Mouse (Mus musculus): ENCODE results near the gene Pdcl2. TPM values are rescaled to one million over a fixed set of nuclear protein-coding genes. Genes with fewer than 3 reads are reported as not detected.

Gene Pdcl2
- total RNA-seq (2021) (not detected), polyA plus RNA-seq (2012; rRNA removed) (not detected in 2 replicates)
- long read RNA-seq: 0 reads

GRCm38 (mm10) chr5:76330953-76331352 lies at the start of gene Pdcl2:
Gene Pdcl2 (minus strand): TSS chr5:76331156.
- no peak for DNase-seq

GRCm38 (mm10) chr5:76379216-76379615 lies 48.3 kb upstream of the Pdcl2 start:
- peak; percentile 4 for DNase-seq

DNA sequence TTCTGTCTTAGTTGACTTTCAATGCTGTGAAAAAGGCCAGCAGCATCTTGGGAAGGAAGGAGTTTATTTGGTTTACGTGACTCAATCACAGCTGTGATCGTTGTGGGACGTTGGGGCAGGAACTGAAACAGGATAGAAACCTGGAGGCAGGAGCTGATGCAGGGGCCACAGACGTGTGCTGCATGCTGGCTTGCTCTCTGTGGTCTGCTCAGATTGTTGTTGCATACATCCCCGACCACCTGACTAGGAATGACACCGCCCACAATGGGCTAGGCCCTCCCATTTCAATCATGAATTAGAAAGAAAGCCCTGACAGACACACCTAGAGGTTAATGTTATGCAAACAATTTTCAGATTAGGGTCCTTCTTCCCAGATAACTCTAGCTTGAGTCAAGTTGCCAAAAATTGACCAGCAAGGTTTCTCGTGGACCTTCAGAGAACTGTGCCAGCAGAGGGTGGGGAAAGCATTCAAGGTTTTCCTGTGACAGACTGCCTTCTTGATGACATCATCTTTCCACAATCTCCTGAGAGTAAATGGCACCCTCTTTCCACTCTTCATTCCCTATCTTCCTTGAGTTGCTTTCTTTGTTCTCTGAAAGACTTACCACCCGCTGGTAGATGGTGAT lies 38.4 kb upstream of the Pdcl2 start:
- DNase-seq: peak; percentile 57

GRCm38 (mm10) chr5:76365406-76365805 lies 34.5 kb upstream of the Pdcl2 start:
- no peak for DNase-seq

GRCm38 (mm10) chr5:76363453-76364104 lies 32.6 kb upstream of the Pdcl2 start, which contains the start of gene Nmu:
Gene Nmu (minus strand): TSS chr5:76363788.
- peak; percentile 21 for DNase-seq

DNA sequence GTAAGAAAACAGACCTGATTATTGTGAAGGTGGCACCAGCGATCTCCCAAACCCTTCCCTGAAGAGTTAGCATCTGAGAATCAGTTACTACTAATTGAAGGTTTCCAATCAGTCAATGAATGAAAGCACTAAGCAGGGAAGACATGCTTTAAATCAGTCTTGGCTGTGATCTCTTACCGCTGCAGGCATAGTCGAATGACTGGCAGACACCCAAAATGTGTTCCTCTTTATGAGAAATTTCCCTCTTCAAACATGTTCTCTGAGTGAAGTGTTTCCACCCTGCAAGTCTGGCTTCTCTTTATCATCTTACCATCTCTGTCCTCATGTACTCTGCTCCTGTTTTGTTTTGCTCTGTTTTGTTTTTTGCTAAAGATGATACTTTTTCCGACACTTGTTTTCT lies 29.8 kb upstream of the Pdcl2 start:
- no peak for DNase-seq

DNA sequence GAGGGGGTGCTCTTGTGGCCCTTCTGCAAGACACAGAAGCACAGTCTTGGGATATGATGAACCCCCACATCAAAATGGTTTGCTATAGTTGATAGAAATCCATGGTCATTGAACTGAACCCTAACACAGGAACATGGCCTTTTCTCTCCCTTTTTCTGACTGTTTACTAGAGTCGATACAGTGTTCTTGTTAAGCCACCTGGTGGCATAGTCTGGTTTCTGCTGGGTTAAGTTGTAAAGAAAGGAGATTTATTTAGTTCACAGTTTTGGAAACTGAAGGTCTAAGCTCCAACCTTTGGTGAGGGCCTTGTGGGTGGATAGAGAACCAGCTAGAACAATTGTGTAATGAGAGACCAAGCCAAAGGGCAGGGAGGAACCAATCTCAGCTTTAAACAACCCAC lies 29.1 kb upstream of the Pdcl2 start:
- no peak for DNase-seq

GRCm38 (mm10) chr5:76351953-76352611 lies 21.1 kb upstream of the Pdcl2 start:
- no peak for DNase-seq

DNA sequence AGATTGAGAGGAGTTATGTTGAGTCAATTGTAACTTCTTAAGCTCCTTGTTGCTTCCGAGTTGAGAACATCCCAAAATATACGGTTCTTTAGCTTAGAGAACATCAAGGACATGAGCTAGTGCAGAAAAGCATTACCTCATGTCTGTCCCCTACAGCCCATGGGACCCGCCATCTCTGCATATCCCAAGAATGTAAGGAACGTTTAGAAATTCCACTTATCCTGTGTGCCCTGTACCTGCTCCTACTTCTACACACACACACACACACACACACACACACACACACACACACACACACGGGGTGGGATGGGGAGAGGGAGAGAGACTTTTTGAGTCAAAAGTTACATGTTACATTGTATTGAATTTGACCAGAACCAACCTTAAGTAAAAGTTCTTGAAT lies 20.6 kb upstream of the Pdcl2 start:
- no peak for DNase-seq

GRCm38 (mm10) chr5:76346137-76346536 lies 15.2 kb upstream of the Pdcl2 start:
- peak; percentile 43 for DNase-seq

DNA sequence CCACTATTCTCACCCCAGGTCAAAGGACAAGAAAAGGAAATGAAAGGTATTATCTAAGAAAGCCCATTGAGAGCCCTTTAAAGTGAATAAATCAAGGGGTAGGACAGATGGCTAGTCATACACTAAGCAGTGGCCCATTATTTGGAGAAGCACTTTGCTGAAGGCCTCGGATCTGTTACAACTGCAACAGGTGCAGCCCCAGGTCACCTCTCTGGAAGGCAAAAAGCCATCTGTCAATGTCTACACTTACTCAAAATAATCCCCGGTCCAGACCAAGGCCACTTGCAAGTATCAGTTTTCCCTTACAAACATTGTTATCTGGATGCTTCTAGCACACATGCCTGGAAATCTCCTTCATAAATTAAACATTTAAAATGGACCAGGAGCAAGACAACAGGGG lies 10.0 kb upstream of the Pdcl2 start:
- DNase-seq: no peak

DNA sequence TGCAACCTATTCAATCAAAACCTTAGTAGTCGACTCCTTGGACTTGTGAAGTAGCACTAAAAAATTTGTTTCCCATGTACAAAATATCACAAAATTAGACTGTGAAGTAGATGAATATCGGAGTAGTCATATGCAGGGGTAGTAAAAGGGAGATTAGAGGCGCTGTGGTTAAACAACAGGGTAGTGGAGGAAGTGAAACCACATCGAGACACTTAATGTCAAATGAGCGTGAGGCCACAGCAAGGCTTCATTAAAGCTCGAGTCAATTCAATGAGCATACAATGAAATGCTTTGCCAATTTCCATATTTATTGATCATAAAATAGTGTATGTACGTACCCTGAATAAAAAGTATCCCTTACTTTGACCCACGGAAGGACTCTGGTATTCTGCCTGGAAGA lies 6.1 kb upstream of the Pdcl2 start:
- no peak for DNase-seq

DNA sequence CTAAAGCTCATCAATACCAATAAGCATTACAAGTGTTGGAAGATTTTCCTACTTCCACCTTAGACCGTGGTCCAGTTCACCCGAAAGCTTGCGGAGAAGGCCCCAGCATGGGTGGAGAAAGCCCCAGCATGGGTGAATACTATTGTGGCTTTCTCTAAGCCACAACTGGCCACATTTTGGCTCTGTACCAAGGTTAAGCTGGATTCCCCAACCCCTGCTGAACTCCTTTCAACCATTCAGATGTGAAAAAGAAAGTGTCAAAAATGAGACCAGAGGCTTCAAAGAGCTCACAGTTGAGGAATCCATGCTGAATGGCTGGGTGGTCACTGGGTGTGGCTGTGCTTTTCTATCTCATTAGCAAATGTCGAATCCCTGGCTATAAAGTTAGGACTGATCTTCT lies 2.9 kb upstream of the Pdcl2 start:
- no peak for DNase-seq

DNA sequence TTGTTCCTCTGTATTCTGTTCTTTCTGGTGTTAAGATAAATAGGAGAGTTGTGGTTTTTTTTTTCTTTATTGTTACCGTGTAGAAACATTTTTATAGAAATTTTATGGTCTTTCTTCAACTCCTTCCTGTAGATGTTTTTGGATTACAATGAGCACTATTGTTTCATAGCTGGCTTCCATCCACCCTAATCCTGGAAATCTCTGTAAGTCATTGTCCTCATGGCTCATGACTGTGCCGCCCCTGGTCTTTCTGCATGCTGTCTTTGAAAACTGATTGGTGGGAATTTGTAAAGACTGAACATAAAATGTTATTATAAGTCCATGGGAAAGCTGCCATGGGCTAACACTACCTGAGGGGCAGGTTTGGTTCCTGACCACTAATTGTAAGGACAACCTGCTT lies 3.7 kb downstream of the Pdcl2 start:
- no peak for DNase-seq

DNA sequence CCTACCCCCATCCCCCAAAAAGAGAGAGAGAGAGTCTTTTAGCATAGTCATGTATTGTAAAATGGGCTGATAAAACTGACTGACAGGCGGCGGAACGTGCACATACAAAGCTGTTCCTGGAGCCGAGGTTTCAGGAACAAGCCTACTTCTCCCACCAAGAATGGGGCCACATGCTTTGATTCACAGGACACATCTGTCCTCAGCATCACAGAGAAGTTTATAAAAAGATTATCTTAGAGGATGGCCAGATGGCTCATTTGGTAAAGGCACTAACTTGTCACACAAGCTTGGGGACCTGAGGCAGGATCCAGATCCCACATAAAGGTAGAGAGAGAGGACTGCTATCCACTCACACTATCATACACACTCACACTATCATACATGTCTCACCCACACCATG lies 5.8 kb downstream of the Pdcl2 start:
- no peak for DNase-seq

DNA sequence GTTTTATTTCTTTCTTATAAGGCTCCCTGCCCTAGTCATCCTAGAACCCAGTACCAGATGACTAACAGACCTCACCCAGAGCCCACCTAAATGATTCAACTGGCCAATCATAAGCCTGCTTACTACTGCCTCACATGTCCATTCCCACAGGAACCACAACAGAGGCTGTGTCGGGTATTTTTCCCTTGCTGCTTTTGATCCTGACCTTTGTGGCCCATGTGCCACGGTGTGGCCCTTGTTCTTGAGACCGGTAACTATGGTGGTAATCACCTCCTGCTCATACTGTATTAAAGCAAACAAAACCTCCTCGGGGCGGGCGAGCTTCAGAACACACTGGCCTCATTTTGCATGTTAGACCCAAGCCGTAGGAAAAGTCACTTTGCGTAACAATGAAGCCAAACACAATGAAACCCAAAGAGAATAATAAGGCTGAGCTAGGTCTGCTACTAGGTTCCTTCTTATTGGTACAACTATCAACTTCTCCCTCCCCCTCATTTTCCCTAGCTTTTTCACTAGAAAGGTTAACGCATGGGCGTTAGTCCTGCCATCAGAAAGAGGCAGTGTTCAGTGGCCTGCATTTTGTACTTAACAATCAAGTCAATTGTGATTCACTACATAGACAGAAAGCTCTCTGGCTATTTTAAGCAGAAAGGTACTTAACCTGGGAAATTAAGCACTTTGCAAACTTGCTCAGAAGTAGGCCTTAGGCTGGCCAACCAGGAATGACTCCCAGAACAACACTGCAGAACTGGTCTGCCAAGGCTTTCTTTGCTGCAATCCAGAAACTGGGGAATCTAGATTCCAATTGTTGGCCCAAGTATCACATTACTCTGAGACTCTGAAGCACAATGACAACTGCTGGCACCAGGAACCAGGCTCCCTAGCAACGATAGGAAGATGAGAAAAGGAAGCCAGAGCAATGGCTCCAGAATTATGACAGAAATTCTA lies 9.4 kb downstream of the Pdcl2 start:
- no peak for DNase-seq

DNA sequence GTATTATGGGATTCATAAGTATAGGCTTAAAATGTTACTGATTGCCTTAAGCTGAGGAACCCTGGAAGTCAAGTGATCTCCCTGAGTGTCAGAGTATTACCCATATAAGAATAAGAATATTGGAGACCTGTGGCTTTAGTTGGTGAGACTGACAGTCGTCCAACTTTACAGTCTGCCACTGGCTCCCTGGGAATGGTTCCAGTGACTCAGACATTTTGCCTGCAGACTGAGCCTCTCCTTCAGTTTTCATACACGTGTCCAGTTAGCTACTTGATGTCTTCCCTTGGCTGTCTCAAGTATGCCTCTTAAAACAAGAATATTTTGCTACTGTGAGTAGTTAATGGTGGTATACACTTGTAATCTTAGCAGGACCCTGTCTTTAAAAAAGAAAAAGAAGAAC lies 22.8 kb downstream of the Pdcl2 start:
- no peak for DNase-seq

DNA sequence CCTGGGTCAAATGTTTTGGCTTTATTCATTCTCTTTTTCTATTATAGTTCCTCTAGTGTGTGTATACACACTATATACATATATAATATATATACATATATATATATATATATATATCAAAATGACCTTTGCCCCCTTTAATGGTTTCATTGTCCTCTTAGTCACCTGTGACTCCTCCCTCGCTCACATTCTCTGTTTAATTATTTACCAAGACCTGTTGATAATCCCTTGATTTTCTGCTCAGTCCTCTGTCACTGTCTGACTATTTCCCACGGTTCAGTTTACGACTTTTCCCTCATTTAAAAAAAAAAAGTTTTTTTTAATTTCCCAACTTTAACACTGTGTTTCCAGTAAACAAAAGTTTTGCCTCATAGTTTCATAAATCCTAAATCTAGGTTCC lies 24.7 kb downstream of the Pdcl2 start:
- no peak for DNase-seq

DNA sequence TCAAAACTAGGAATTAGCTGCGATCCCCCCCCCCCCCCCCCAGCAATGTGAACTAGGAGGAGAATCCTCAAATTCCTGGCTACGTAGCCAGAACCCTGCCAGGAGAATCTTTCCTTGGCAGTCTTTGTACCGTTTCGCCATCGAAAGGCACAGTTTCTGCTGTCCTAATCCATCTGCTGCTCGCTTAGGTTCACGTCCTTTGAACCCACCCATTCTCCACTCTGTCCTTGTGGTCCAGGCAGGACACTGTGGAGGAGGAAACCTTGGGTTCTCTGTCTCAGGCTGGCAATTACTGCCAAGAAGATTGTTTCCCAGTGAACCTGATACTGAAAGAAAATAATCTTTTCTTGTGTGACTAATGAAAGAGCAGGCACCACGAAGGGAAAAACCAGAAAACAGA lies 25.3 kb downstream of the Pdcl2 start:
- DNase-seq: peak; percentile 40

DNA sequence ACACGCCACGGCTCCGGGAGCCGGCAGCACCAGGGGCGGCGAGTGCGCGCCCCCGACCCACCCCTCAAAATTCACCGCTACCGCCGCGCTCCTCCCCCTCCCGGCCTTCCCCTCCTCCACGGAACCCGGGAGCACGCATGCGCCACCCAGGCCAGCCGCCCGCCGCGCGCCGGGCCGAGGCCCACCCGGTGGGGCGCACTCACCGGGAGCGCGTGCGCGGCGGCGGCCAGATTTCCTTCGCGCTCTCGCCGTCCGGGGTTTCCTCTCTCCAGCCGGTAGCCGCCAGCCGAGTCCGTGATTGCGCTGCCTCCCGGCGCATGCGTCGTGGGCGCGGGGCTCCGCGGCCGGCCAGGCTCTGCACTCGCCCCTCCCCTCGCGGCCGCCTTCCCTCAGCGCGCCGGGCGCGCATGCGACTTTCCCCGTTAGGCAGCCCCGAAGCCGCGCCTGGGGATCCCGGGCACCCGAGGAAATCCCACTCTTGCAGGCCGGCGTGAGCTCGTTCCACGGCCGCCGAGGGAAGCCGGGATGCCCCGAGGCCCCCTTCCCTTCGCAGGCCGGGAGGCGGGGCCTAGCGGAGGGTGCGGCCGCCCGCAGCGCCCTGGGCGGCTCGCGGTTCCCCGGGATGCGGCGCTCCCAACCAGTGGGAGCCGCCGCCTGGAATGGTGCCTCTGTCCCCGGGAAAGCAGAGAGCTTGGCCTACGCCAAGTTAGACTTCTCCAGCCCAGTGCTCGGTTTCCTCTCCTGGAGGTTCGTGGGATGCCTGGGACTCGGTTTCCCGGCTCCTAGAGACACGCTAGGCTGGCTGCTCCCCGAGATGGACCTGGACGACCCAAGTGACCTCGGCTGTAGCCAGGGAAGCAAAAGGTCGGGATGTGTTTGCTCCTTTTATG lies 26.3 kb downstream of the Pdcl2 start, which contains the start of gene Clock:
TSS of gene Clock (minus strand) at position 341 of the 890 bp plus-strand sequence.
- DNase-seq: peak; percentile 95

All from adrenal gland, adult 2 months (tissue).